18 mouse cellular contexts compared by ENCODE assay signal in the genomic region with DNA sequence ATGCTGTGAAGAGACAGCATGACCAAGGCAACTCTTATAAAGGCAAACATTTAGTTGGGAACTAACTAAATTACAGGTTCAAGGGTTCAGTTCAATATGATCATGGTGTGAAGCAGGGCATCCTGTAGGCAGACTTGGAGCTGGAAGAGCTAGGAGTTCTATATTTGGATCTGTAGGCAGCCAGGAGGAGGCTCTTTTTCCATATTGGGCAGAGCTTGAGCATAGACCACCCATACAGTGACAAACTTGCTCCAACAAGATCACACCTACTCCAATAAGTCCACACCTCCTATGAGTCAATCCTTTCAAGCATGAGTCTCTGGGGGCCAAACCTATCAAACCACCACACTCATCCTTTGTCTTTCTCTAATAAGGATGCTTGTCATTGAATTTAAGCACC. TPM values are rescaled to one million over a fixed set of nuclear protein-coding genes. Genes with fewer than 3 reads are reported as not detected.
DNase-seq lines count a peak whose midpoint lies in the region; ATAC-seq and TF ChIP-seq lines count a peak whose summit lies in the region.
"Had no signal": no experiment of that assay in that cellular context is flagged by ENCODE, and none has a peak within 500 bp of the region (broad histone marks: within the 10 kb centered on the region; RNA-seq: fewer than 3 reads in every experiment).

No protein-coding gene starts in this region.

- no peak for DNase-seq in layer of hippocampus, adult 2 months (ENCODE audit: low spot score in 2 of 2)
- DNase-seq in layer of hippocampus, postnatal 14 days (ENCODE audit: low spot score in 2 of 2), result no peak
- DNase-seq in brain, adult 2 months (ENCODE audit: low read depth, low spot score), result peak; percentile 56
- DNase-seq: adrenal gland, adult 2 months; adrenal gland, postnatal 10 days; adrenal gland, postnatal 25 days; cerebellum, adult 11-12 months; cerebellum, adult 2 months; cerebellum, adult 9-10 months; cerebellum, postnatal 10 days; cerebellum, postnatal 25 days; forebrain, postnatal 0 days had no signal

- no peak for ATAC-seq in megakaryocyte-erythroid progenitor cell, adult 5-6 weeks (replicated peaks; ENCODE audit: low FRiP score, low TSS enrichment, poor library complexity, severe bottlenecking)
- ATAC-seq: forebrain, embryonic 13.5 days; forebrain, embryonic 15.5 days; forebrain, postnatal 0 days had no signal

- no peak overlapping the region for H3K4me3 ChIP-seq in layer of hippocampus, adult 2 months
- H3K4me3 ChIP-seq in olfactory bulb, adult 2 months (ENCODE audit: insufficient read depth, low read depth, low read length), result no peak overlapping the region
- H3K4me3 ChIP-seq: embryonic facial prominence, embryonic 10.5 days; embryonic facial prominence, embryonic 12.5 days; forebrain, embryonic 13.5 days; forebrain, embryonic 15.5 days had no signal

- TF ChIP-seq POLR2A in olfactory bulb, adult 2 months (IDR thresholded peaks at IDR 0.05; ENCODE audit: insufficient read depth, low read depth, low read length), result no peak

- H3K4me1 ChIP-seq in olfactory bulb, adult 2 months (ENCODE audit: control insufficient read depth, insufficient read depth, low read length), result no peaks in the 10 kb centered on the region
- H3K4me1 ChIP-seq: embryonic facial prominence, embryonic 10.5 days; embryonic facial prominence, embryonic 12.5 days had no signal

- TF ChIP-seq CTCF in layer of hippocampus, adult 2 months (conservative IDR thresholded peaks at IDR 0.05), result no peak
- TF ChIP-seq CTCF in olfactory bulb, adult 2 months (IDR thresholded peaks at IDR 0.05; ENCODE audit: insufficient read depth, low read depth, low read length), result no peak

- peak overlapping the region; percentile 23; the same call in 1 of the 2 replicates for H3K27ac ChIP-seq in layer of hippocampus, adult 2 months
- peak overlapping the region; percentile 69; the same call in 1 of the 2 replicates for H3K27ac ChIP-seq in olfactory bulb, adult 2 months (ENCODE audit: insufficient read depth, low read depth, low read length)
- H3K27ac ChIP-seq: embryonic facial prominence, embryonic 10.5 days; embryonic facial prominence, embryonic 12.5 days; forebrain, embryonic 13.5 days; forebrain, embryonic 15.5 days had no signal

RNA-seq across cellular contexts. Expression of a gene that starts 9.9 kb away (rescaled TPM):
- total RNA-seq in layer of hippocampus, adult 2 months (2021), result 1 to 10 TPM; 6.9 to 8.3 TPM
- total RNA-seq in layer of hippocampus, postnatal 14 days (2021), result 10 to 100 TPM; 13.5 to 16.0 TPM
- not detected in 2 replicates for polyA plus RNA-seq in olfactory bulb, adult 2 months (2012; ENCODE audit: insufficient read depth, insufficient read length, low replicate concordance, missing spikeins)
- not detected in 2 replicates for total RNA-seq in megakaryocyte-erythroid progenitor cell, adult 5-6 weeks (2014; fragmentation: Nextera tagmentation)
- total RNA-seq in megakaryocyte-erythroid progenitor cell, adult 5-6 weeks (2017), result not detected in 2 replicates
- polyA plus RNA-seq: adrenal gland, adult 2 months had no signal

RNA-seq across cellular contexts. Expression of a gene that starts 40.2 kb away (rescaled TPM):
- under 1 TPM; 0.32 to 0.79 TPM for total RNA-seq in layer of hippocampus, adult 2 months (2021)
- 1 to 10 TPM in 1 of 2 experiments, under 1 TPM in 1; 0.81 to 1.7 TPM for total RNA-seq in layer of hippocampus, postnatal 14 days (2021)
- not detected in 2 replicates for polyA plus RNA-seq in olfactory bulb, adult 2 months (2012; ENCODE audit: insufficient read depth, insufficient read length, low replicate concordance, missing spikeins)
- total RNA-seq in megakaryocyte-erythroid progenitor cell, adult 5-6 weeks (2014; fragmentation: Nextera tagmentation), result 53.1 and 57.7 TPM in 2 replicates
- total RNA-seq in megakaryocyte-erythroid progenitor cell, adult 5-6 weeks (2017), result 69.3 and 85.9 TPM in 2 replicates

Comparison
In these comparisons a context has a peak if more than half of its experiments do, and no peak if none do; other contexts are left out.
1. RNA of a gene that starts 9.9 kb away (total RNA-seq): 13.5 to 16.0 TPM in layer of hippocampus, postnatal 14 days and 6.9 to 8.3 TPM in layer of hippocampus, adult 2 months; not detected in megakaryocyte-erythroid progenitor cell, adult 5-6 weeks; every median in the first group is over 4 times any median in the second.
2. RNA of a gene that starts 40.2 kb away (total RNA-seq): 53.1 to 85.9 TPM in megakaryocyte-erythroid progenitor cell, adult 5-6 weeks; 0.81 to 1.7 TPM in layer of hippocampus, postnatal 14 days and 0.32 to 0.79 TPM in layer of hippocampus, adult 2 months; every median in the first group is over 10 times any median in the second.